25 mouse cellular contexts compared by ENCODE assay signal in genomic region chr3:135289148-135289547, GRCm38 (mm10). TPM values are rescaled to one million over a fixed set of nuclear protein-coding genes. Genes with fewer than 3 reads are reported as not detected.
"Had no signal": no experiment of that assay in that cellular context is flagged by ENCODE, and none has a peak within 500 bp of the region (broad histone marks: within the 10 kb centered on the region; RNA-seq: fewer than 3 reads in every experiment).

No protein-coding gene starts in this region.

- H3K9me3 ChIP-seq: lung, embryonic 15.5 days; megakaryocyte, embryonic 14.5 days; midbrain, embryonic 13.5 days; midbrain, embryonic 15.5 days; neural tube, embryonic 13.5 days; neural tube, embryonic 15.5 days had no signal

- ATAC-seq: lung, postnatal 0 days; midbrain, embryonic 13.5 days had no signal

- H3K27me3 ChIP-seq: lung, embryonic 15.5 days; midbrain, embryonic 13.5 days; midbrain, embryonic 15.5 days; neural tube, embryonic 13.5 days; neural tube, embryonic 15.5 days had no signal

- H3K27ac ChIP-seq: lung, embryonic 15.5 days; macrophage; midbrain, embryonic 13.5 days; midbrain, embryonic 15.5 days; neural tube, embryonic 13.5 days; neural tube, embryonic 15.5 days had no signal

- H3K36me3 ChIP-seq: lung, embryonic 15.5 days; midbrain, embryonic 13.5 days; midbrain, embryonic 15.5 days; neural tube, embryonic 13.5 days; neural tube, embryonic 15.5 days had no signal

- H3K4me3 ChIP-seq: lung, embryonic 15.5 days; megakaryocyte, embryonic 14.5 days; midbrain, embryonic 13.5 days; midbrain, embryonic 15.5 days; neural tube, embryonic 13.5 days; neural tube, embryonic 15.5 days had no signal

- DNase-seq: lung, adult 2 months; lung, postnatal 14 days; lung, postnatal 36 days; retina, postnatal 1 day; right cerebral cortex, adult 18-20 months; right cerebral cortex, postnatal 25 days; right cerebral cortex, postnatal 4 days; spleen, adult 18-20 months; thymus, adult 18-20 months; thymus, postnatal 14 days; thymus, postnatal 36 days had no signal

- H3K9ac ChIP-seq: lung, embryonic 15.5 days; midbrain, embryonic 13.5 days; midbrain, embryonic 15.5 days; neural tube, embryonic 13.5 days; neural tube, embryonic 15.5 days had no signal

- H3K4me1 ChIP-seq: megakaryocyte, embryonic 14.5 days; midbrain, embryonic 15.5 days; neural tube, embryonic 13.5 days had no signal

- H3K4me2 ChIP-seq: lung, embryonic 15.5 days; midbrain, embryonic 11.5 days; midbrain, embryonic 13.5 days; midbrain, embryonic 15.5 days; neural tube, embryonic 13.5 days; neural tube, embryonic 15.5 days had no signal

RNA-seq across cellular contexts. Expression of gene Bdh2, which starts 8.1 kb away (rescaled TPM):
- total RNA-seq: monocyte, adult 5-6 weeks had no signal
- polyA plus RNA-seq: macrophage had no signal

RNA-seq across cellular contexts. Expression of gene Slc9b2, which starts 18.4 kb away (rescaled TPM):
- total RNA-seq: monocyte, adult 5-6 weeks had no signal
- polyA plus RNA-seq: small intestine, adult 2 months had no signal

RNA-seq across cellular contexts. Expression of gene Slc9b1, which starts 58.7 kb away (rescaled TPM):
- total RNA-seq: megakaryocyte progenitor cell, adult 5-6 weeks; midbrain, postnatal 0 days had no signal
- polyA plus RNA-seq: midbrain, embryonic 11.5 days; midbrain, embryonic 15.5 days; midbrain, postnatal 0 days; neural tube, embryonic 13.5 days; small intestine, adult 2 months; stomach, embryonic 14.5 days had no signal
